Mouse (Mus musculus): ENCODE data around the gene Mtfr1l.
A peak's percentile ranks its signal among the peaks of the same experiment; 100 is the strongest.

Gene Mtfr1l

GRCm38 (mm10) chr4:134534932-134535786, at the start of gene Mtfr1l:
TSS of gene Mtfr1l (minus strand) at chr4:134535387.
- peak; percentile 99 for DNase-seq

DNA sequence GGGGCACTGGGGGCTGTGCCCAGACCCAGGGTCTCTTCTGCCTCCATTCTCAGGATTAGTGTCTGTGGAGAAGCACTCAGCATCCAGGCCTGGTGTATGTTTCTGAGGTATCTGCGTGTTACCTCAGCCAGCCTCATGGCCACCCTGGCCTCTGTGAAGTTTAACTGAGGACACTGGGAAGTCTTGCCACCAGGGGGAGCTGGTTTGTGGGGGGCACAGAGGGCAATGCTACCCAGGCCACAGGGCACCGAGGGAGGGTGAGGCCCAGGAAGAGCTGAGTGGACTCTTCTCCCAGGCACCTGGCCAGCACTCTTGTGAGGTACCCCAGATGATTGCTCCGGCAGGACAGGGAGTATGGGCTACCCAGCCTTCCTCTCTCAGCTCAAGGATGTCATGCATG, 48.3 kb upstream of the Mtfr1l start:
- peak; percentile 34 to 38 for DNase-seq

- no peak for DNase-seq
Observed at GRCm38 (mm10) chr4:134581365-134581764, 46.2 kb upstream of the Mtfr1l start.

DNA sequence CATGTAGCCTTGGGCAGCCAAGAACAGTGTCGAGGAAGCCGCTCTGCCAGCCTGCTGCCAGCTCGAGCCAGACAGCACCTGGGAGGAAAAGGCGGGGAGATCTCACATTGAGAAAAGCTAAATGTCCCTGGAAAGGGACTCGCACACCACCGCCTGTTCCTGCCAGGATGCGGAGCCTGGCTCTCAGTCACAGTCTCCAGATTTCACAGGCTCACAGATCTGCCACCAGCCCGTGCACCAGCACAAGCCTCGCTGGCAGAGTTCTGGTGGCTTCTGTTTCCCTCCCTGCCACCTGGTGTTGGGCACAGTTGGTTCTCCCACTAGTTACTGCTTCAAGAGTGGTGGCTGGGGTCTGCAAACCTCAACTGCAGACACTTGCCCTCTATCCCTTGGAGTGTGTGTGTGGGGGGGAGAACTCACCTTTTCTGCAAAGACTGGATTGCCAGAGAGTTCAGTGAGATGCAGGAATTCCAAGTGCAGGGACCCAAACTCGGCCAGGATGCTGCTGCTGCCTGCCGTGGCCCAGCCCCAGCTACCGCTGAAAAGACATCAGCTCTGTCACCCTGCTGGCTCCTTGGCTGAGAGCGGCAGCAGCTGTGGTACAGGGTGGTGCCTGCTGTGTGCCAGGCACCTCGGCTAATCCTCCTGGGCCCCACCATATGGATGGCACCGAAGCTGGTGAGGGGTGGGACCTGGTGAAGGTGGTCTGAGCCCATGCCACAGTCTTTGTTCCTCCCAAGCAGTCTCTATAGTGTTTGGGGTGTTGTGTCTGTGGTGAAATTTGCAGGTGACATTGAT, 45.4 kb upstream of the Mtfr1l start:
- no peak for DNase-seq

- no peak for DNase-seq
Observed at GRCm38 (mm10) chr4:134579620-134580019, 44.4 kb upstream of the Mtfr1l start.

- no peak for DNase-seq
Observed at GRCm38 (mm10) chr4:134579212-134579611, 44.0 kb upstream of the Mtfr1l start.

- no peak for DNase-seq
Observed at GRCm38 (mm10) chr4:134578407-134578806, 43.2 kb upstream of the Mtfr1l start.

- no peak for DNase-seq
Observed at GRCm38 (mm10) chr4:134577281-134577680, 42.1 kb upstream of the Mtfr1l start.

- DNase-seq: no peak
Observed at GRCm38 (mm10) chr4:134575486-134575885, 40.3 kb upstream of the Mtfr1l start.

DNA sequence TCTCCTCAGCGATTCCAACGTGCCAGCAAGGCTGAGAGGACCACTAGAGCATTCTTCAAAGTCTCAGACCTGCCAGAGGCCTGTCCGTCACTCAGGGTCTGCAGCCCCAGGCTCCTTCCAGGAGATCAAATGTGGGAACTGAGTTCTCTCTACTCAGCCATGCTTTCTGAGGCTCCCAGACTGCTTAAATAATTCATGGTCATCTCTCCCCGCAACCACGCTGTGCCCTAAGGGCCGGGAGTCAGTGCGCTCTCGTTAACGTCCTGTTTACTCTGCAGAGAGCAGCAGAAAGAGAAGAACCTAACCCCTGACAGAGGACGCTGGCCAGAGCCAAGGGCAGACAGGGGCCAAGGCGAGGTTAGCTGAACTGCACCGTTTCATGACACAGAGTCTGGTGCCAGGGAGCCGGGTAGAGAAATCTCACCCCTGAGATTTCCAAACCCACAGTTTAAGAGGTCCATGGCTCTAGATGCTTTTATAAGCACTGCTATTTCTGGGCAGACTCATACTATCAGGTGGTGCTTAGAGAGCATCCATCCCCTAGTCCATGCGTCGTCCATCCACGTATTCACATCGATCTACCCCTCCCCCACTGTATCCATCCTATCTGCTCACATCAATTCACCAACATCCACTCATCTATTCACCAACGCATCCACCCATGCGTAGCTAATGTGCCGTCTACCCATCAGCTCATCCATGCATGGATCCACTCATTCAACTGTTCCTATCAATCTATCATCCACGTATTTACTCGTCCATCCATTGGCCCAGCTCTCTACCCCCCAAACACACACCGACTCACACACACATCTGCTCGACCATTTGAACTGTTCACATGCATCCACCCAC, 37.5 kb upstream of the Mtfr1l start:
- DNase-seq: no peak

DNA sequence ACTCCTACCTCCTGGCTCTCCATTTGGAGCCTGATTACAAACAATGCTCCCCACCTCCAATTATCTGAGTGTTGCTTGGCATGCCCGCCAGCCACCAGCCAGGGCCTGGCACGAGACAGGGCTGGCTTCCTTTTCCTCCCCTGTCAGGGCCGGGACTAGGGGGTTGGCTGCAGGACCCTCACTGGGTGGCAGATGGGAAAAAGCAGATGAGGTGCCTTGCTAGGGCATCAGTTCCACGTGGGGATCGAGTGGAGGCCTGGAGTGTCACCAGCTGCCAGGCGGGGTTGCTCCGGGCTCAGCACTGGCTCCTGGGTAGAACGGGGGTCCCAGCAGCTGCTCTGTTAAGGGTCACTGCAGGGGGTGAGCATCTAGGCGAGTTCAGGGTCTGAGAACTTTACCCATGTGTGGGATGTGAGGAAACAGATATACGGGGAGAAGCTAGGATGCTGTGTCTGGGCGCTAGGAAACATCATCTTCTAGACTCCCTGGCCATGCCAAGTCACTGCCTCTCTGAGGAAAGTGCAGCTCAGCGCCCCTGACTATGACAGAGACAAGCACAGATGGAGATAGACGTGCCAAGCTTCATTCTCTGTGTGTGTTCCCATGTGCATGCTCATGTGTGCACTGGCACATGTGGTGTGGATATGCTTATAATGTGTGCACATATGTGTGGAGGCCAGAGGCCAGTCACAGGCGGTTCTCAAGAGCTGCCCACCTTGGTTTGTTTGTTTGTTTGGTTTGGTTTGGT, 35.7 kb upstream of the Mtfr1l start:
- DNase-seq: no peak

GRCm38 (mm10) chr4:134569831-134570230, 34.6 kb upstream of the Mtfr1l start:
- DNase-seq: no peak

DNA sequence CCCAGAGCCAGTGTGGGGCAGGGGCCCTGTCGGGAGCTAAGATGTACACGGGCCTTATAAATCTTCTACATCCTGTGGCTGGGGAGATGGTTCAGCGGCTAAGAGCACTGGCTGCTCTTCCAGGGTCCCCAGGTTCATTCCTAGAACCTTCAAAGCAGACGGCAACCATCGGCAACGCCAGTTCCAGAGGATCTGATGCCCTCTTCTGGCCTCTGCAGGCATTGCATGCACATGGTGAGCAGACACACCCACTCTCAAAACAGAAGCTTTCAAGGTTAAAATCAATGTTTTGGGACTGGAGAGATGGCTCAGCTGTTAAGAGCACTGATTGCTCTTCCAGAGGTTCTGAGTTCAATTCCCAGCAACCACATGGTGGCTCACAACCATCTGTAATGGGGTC, 34.0 kb upstream of the Mtfr1l start:
- no peak for DNase-seq

GRCm38 (mm10) chr4:134567377-134568226, 32.4 kb upstream of the Mtfr1l start:
- DNase-seq: no peak

- DNase-seq: no peak
Observed at GRCm38 (mm10) chr4:134564093-134564492, 28.9 kb upstream of the Mtfr1l start.

GRCm38 (mm10) chr4:134563624-134564023, 28.4 kb upstream of the Mtfr1l start:
- DNase-seq: no peak

GRCm38 (mm10) chr4:134562014-134562413, 26.8 kb upstream of the Mtfr1l start:
- DNase-seq: no peak

- DNase-seq: no peak
Observed at GRCm38 (mm10) chr4:134560699-134561098, 25.5 kb upstream of the Mtfr1l start.

DNA sequence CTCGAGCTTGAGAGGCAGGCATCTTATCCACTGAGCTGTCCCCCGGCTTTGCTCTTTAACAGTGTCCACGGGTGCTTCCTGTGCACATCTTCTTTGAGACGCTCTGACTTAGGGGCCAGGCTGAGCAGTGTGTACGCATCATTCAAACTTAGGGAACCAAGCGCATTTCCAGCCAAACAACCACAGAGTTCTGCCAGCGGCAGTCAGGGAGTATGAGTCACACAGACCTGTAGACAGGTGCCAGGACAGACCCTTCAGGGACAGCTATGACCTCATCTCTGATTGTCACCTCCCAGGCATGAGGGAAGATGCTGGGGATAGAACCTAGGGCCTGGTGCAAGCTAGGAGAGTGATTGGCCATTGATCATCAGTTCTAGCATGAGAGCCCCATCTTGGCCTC, 24.0 kb upstream of the Mtfr1l start:
- no peak for DNase-seq

- DNase-seq: no peak
Observed at GRCm38 (mm10) chr4:134558570-134559113, 23.5 kb upstream of the Mtfr1l start.
